Mouse (Mus musculus) ZHBTc4 (cell line): Measurements from ENCODE around the gene Poc1b.
"Not testable (repeated sequence)": the region's sequence is repeated elsewhere in the genome, so short reads cannot be mapped to it uniquely, and the experiment has no call there.

Experiments used
- DNase-seq: peaks from one replicate; pipeline ENCODE4 v3.0.0-alpha.2; 2011; ENCODE audit warnings: low read depth, low spot score

Poc1b gene

DNA sequence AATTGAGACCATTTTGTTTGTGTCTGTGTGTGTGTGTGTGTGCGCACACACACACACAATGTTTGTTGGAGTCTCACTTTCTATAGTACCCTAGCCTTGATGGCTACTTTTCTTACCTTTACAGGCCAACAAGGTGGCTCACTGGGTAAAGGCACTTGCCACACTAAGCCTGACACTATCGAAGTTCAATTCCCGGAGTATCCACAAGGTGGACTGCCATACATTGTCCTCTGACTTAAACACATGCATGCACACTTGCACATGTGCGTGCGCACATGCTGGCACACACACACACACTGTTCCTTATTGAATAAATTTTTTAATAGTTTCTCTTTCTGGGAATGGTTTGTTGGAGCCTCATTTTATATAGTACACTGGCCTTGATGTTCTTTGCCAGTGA lies 50.0 kb downstream of the Poc1b start:
- DNase-seq = peak; percentile 34

DNA sequence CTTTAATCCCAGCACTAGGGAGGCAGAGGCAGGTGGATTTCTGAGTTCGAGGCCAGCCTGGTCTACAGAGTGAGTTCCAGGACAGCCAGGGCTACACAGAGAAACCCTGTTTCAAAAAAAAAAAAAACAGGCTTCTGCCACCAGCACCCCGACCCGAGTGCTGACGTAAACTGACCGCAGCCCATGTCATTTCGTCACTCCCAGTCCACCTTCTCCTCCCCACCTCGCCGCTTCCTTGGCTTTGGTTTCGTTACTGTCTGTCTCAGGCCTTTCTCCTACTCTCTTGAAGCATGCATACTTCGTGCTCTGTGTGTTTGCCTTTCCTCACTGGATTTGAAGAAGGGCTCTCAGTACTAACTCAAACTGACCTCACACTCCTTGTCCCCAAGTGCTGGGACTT lies 50.9 kb downstream of the Poc1b start:
- DNase-seq = not testable (repeated sequence)

DNA sequence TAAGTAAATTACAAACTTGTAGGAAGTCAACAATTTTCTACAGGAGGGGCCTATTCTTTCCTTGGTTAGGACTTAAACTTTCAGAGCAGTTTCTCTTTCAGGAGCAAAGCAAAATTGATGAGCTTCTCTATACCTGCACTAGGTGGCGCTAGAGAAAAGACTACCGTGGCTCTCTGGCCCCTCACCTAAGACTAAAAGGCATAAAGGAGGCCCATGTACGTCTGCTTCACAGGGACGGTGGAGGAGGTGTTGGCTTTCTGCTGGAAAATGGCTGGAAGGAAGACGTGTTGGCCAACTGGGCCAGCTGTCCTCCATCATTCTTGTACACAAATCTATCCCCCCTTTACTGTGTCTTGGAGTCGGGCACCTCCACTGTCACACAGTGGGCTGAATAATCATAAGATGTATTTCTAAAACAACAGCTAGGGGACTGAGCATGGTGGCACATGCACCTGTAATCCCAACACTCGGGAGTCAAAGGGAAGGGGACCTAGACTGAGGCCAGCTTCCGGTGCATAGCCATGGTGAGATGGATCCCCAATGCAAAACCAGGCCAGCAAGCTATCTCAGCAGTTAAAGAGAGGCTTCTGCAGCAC lies 55.2 kb downstream of the Poc1b start:
- peak; percentile 73 for DNase-seq

DNA sequence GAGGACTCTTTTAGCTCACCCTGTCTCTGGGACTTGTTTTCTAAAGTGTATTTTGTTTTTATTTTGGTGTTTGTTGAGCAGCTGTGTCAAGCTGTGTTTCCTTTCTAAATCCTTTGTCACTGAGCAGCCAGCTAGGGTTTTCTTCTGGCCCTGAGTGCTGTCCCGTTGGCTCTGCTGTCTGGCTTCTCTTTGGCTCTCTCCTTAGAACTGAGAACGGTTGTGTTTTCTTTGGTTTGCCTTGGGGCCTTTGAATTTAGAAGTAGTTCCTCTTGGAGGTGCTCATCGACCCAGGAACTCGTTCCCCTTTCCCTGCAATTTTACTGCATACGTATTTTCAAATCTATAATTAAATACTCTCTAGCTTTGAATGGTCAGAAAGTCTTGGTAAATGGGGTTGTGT lies 56.2 kb downstream of the Poc1b start:
- no peak for DNase-seq

DNA sequence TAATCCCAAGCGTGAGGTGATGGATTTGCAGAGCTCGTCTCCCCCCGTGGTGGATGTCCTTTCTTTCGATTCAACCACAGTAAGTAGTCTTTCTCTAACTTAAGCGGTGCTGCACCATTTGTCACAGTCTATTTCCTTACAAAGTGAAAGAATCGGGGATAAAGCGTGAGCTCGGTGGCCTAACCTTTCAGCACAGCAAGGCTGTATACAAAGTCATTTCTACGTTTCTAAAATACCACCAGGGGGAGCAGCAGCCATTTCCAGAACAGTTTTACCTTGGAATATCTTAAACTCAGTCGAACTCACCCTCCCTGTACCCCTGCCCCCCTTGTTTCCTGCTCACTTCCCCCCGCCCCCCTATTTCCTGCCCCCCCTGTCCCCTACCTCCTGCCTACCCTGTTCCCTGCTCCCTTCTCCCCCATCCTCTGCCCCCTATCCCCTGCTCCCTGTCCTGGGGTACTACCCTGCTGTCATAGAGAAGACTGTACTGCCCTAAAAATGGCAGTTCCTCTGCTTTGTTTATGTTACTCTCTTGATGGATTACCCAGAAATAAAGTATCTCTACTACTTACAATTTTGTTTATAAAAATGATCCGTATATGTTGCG lies 58.1 kb downstream of the Poc1b start:
- peak; percentile 58 for DNase-seq

DNA sequence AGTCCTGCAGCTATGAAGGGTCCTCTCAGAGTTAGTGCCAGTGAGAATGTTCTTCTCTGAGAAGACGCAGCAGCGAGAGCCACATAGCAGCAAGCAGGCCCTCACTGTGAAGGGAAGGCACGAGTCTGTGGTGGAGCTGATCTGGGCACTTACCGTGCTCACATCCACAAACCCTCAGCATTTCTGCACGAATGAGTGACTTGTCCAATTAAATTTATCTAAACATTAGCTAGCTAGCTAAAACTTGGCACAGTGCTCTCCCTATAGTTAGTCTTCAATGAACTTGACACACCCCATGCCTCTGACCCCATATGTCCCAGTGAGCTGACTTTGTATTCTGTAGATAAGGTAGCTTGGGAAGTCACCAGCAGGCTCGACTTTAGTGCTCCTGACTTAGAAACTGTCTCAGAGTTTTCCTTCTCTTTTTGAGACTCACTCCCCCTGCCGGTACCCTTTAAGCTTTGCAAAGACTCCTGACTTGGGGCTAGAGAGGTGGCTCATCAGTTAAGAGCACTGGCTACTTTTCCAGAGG lies 59.0 kb downstream of the Poc1b start:
- peak; percentile 52 for DNase-seq

DNA sequence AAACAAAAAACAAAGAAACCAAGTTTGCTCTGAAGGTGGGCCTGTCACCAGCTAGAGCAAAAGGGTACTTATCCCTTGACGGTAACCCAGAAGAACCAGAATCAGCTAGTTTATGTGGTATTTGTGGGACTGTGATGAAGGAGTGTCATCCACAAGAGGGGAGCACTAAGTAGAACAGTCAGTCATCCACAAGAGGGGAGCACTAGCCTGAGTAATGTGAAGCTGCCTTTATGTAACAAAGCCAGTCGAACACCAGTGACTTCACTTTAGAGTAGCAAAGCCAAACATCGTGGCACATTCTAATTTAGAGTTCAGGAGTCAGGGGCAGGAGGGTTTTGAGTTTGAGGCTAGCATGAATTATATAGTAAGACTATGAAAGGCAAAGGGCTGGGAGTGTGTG lies 59.6 kb downstream of the Poc1b start:
- DNase-seq = no peak

DNA sequence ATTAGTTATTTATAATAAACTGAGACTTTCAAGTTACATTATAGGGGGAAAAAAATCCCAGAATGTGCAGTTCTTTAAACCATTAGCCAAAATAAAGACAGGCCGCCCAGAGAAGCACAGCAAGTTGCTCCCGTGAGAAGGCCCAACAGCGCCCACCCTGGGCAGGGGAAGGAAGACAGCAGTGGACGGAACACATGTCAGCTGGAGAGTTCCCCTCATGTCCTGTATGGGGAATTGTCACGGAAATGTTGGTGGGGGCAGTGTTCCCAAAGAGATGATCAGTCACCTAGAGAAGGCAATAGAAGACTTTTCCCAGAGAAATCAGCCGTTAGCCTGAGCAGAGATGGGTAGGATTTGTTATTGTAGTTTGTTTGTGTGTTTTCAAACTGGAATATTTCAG lies 61.6 kb downstream of the Poc1b start:
- no peak for DNase-seq

DNA sequence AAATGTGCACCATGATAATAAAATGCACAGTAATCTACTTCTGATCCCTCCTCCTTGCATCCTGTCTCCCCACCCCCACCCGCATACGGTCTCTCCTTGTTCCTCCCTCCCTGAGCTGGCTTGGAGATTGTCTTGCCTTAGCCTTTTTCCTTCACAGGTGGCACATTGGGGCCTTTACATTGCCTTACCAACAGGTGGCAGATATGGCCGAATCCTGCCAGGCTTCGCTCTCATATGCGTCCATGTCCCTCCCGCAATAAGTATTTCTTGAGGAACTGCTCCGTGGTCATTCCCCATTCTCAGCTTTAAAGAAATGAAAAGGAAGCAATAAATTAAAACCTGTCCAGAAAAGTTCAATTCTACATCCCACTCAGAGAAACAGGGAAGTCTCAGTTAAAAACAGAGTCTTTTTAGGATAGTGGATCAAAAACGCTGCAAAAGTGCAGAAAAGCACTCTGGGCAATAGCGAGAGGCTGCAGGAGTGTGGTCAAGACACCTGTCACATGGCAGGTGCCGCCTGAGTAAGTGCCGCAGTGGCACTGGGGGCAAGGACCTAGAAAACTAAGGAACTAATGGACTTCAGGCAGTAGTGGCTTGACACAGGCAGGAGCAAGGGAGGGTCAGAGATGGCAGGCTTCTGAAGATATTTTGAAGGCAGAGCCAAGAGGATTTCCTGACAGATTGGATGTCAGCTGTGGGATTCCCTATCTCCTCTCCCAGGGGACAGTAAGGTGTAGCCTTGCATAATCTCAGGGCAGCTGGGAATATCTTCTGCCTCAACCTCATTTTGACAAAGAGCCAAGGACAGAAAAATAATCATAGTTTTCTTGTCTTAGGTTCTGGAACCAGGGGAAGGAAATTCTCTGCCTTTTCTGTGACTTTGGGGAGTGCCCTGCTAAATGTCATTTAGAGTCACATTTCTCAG lies 62.3 kb downstream of the Poc1b start:
- no peak for DNase-seq

DNA sequence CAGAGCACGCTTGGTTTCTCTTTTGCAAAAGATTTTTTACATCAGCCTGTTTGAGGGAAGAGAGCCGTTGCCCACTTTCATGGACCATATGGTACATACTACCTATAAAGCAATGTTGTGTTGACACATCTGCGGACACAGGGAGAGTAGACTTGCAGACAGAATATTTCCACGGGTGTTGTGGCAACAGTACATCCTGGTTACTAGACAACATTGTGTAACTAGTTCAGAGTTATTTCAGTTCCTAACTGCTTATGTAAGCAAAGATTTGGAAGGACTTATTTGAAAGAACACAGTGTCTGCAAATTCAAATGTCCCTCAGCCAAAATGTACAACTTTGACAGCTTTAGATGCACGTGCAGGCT lies 62.9 kb downstream of the Poc1b start:
- DNase-seq = no peak

DNA sequence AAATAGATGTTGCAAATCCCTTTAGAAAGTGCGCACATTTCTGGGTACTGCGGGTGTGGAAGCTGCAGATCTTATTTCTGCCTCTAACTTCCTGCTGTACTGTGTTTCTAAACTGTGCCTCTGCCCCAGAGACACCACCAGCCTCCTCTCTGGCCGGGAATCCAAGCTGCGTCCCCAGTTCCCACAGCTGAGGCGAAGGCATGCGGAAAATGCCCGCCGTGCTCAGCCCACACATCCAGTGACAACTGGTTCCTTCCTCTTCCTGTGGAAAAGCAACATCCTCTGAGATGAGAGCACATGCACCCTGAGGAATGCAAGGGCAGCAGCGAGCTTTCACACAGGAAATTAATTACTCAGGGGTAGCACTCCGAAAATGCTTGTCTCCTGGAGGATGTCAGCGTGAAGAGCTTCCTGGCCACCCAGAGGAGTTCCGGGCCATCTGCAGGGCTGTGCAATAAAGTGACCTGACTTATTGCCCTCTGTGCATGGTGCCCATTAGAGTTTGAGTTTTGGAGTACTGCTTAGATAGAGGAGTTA lies 65.2 kb downstream of the Poc1b start:
- peak; percentile 74 for DNase-seq

DNA sequence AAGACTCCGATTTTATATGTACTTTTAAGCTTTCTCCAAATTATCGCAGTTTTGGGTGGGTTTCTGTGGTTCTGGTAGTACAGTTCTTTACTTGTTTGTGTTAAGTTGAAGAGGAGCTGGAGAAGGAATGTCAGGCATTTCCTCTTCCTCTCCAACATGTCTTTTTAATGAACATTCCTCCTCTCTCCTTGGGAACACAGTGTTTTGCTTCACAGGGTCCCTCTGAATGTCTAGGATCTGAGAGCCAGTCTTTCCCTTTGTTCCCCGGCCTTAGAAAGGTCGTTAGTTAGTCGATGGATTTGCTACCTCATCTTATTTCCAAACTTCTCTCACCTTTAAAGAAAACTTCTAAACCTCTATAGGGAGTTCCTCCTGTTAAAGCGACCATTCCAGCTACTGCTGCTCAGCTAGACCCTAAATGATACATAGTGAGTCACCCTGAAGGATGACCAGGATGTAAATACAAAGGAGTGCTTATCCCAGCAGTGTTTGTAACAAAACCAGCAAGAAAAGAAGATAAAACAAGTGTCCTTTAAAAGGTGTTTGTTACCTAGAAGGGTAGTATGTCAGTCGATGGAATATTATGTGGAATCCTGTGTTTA lies 66.2 kb downstream of the Poc1b start:
- no peak for DNase-seq

DNA sequence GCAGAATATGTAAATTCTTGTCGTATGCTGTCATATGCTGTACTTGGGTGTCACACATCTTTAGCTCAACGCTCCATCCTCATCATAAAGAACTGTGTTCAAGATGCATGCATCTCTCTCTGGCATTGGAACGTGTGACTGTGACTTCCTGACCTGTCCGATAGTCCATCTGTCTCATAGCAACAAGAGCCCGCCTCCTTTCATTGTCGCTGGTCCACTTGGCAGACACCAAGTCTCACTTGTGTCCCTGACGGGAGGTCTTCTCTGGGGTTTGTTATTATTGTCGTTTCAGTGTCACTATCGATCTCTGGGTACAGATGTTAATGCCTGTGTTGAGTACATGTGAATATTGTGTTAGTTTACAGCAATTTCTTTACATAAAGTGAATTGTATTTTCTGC lies 70.1 kb downstream of the Poc1b start:
- DNase-seq = no peak

DNA sequence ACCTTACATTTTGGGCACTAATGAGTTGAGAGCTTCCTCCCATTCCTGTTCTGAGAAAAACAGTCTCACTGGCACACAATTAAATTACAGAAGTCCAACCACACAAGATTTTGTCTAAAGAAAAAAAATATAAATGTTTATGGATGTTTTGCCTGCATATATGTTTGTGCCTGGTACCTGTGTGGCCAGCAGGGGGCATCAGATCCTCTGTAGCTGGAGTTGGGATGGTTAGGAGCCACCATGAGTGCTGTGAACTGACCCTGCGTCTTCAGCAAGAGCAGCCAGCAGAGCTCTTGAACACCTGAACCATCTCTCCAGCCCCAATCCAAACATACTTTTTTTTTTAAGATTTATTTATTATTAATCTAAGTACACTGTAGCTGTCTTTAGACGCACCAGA lies 71.3 kb downstream of the Poc1b start:
- DNase-seq = peak; percentile 37

DNA sequence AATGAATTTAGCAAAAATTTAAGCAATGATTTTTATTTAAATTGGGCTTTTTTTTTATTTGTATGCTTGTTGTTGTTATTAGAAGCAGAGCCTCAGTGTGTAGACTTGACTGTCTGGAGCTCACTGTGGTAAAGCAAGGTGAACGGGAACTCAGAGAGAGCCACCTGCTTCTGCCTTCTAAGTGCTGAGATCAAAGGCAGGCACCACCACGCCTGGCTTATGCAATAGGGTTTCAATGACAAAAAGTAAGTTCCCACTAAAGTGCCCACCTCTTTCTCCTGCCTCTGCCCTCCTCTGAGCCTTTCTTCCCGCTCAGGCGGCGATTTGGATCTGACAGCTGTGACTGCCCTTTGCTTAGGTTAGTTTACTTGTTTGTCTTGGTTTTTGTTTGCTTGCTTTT lies 72.3 kb downstream of the Poc1b start:
- DNase-seq = no peak

DNA sequence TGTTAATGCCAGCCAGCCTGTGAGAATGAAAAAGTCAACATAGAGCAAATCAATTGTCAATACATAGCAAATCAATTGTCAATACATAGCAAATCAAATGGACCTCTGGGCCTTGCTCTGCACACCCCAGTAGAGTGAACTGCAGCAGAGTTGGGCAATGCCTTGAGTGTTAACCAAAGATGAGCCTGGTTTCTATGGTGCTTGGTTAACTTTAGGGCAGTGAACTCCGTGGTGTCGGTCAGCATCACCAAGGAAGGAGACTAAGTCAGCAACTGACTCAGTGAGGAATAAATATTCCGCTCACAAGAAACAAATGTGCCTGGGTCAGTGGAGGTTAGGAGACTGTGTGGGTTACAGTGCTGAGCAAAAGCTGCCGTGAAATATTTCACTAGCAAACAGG lies 72.7 kb downstream of the Poc1b start:
- no peak for DNase-seq

DNA sequence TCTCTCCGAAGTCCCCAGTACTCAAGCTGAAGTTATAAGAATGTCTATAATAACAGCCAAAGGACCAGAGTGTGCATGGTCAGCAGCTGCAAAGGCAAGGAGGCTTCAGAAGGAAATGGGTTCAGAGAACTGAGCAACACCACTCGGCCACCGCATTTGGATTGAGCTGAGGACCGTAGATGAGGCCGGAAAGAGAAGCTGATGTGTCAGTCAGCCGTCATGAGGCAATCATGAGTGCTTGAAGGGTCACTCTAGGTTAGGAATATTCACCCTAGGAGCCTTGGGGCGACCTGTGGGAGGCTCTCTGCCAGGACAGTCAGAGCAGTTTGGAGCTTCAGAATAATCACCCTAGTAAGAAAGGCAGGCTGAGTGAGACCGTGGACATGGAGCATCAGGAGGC lies 74.7 kb downstream of the Poc1b start:
- no peak for DNase-seq

DNA sequence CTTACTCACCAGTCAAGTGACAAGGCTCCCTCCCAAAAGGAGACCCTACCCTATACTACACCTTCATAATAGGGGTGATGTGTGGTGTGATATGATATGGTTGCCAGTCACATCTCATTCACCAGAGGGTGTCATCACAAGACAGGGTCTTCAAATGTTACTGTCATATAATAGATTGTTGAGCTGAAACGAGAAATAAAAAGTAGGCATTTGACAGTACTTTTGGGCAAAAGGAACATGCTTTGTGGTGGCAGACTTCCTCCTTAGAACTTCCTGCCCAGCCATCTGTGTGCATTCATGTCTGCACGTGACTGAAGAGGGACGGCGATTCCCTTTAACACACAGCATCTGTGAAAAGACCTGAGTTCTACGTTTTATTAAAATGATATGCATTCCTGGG lies 75.3 kb downstream of the Poc1b start:
- no peak for DNase-seq

DNA sequence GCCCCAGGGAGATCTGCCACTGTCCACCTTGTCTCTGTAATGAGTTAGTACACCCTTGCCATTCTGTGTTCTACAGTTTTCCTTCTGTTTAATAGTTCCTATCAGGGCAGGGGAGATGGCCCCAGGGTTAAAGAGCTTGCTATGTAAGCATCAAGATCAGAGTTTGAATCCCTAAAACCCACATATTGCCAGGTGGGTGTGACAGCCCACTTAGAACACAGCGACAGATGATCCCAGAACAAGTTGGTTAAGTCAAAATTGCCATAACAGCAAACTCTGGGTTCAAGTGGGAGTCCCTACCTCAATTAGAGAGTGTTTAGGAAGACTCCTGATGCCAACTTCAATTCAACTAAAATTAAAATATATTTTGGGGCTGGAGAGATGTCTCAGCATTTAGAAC lies 81.3 kb downstream of the Poc1b start:
- no peak for DNase-seq

DNA sequence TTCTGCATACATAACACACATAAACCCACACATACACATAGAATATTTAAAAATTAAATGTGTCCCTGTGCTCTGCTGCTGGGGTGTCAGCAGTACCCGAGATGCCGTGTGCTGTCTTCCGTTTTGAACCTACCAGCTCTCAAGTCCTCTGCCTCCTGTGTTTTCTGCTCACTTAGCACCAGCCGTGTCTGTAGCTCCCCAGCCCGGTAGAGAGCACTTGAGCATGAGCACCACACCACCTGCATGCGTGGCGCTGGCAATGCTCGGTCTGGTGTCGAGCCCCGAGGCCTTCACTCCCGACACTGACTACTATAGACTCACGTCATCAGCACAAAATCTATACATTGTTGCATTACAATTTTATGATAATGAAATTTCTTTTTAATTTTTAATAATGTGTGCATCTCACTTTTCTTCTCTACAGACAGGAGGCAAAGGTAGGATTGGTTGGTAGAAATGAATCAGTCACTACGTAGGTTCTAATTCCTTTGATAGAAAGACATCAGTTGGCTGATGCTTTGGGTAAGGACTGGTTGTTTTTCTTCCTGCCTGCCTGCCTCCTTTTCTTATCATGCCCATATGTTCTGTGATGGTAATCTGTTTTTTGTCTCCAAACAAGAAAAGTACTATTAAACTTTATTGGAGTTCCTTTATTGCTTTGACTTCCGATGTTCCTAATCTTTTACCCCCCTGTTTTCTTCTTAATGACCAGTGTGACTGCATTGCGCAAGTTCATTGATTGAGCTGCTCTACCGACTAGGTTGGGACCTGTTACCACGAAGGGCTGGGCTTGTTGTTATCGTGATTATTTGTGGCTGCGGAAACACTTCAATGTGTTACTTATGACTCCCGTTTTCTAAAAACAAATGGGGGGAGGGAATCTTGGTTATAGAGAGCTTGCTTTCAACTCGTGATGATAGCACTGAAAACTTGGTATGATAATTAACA lies 82.1 kb downstream of the Poc1b start:
- DNase-seq = no peak

DNA sequence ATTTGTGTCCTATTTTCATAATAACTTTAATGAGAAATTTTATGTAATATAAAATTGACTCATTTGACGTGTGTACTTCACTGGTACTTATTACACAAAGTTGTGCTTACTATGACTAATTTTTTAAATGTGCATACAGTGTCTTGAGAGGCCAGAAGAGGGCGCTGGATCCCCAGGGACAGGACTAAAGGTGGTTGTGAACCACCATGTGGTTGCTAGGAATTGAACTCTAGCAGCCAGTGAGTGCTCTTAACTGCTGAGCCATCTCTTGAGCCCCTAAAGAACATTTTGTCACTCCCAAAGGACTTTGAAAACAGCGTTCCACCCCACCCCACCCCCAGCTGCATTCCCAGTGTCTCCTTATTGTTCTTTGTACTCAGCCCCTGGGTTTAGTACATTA lies 84.0 kb downstream of the Poc1b start:
- peak; percentile 87 for DNase-seq
